Mouse (Mus musculus) myocyte (in vitro differentiated cells): ENCODE data around the gene Nid1. TPM values are rescaled to one million over a fixed set of nuclear protein-coding genes. Genes with fewer than 3 reads are reported as not detected.

Experiments used
- H3K27me3 ChIP-seq: one replicate; pipeline ENCODE4 v1.6.1; 2011; ENCODE audit not compliant: control insufficient read depth, insufficient read depth, insufficient read length
- H3K36me3 ChIP-seq: one replicate; pipeline ENCODE4 v1.6.1; 2011; ENCODE audit not compliant: control insufficient read depth, insufficient read depth
- H3K4me2 ChIP-seq: one replicate; pipeline ENCODE4 v1.6.1; 2011; ENCODE audit warnings: low read depth, control low read depth
- H3K4me3 ChIP-seq: one replicate; pipeline ENCODE4 v1.5.1; 2011; ENCODE audit warnings: mild to moderate bottlenecking, control low read depth, moderate library complexity
- H3K79me2 ChIP-seq: one replicate; pipeline ENCODE4 v1.6.1; 2011; ENCODE audit not compliant: control insufficient read depth, insufficient read depth
- H3ac ChIP-seq: one replicate; pipeline ENCODE4 v1.6.1; 2011; ENCODE audit not compliant: control insufficient read depth, insufficient read length
- CEBPB ChIP-seq: IDR thresholded peaks from 2 replicates; pipeline ENCODE4 v1.6.1; 2011; ENCODE audit warnings: mild to moderate bottlenecking, moderate library complexity; ENCODE audit not compliant: poor library complexity, insufficient read depth, severe bottlenecking
- E2F4 ChIP-seq: IDR thresholded peaks from one replicate; pipeline ENCODE4 v1.6.1; 2011; ENCODE audit warnings: mild to moderate bottlenecking, control low read depth, moderate library complexity; ENCODE audit not compliant: insufficient read depth
- MAX ChIP-seq: IDR thresholded peaks from one replicate; pipeline ENCODE4 v1.6.1; 2011; ENCODE audit warnings: low read depth, mild to moderate bottlenecking, control low read depth
- MYOD1 ChIP-seq, 3 experiments: IDR thresholded peaks; one replicate each; pipeline ENCODE4 v1.6.1; 2011; ENCODE audit warnings: control low read depth in 2 of 3, low read depth in 2 of 3, mild to moderate bottlenecking in 2 of 3, moderate library complexity in 1 of 3; ENCODE audit not compliant: insufficient read length in 2 of 3, control insufficient read depth in 1 of 3
- MYOG ChIP-seq, 3 experiments: IDR thresholded peaks; one replicate each; pipeline ENCODE4 v1.6.1; 2011; ENCODE audit warnings: control low read depth in 2 of 3, low read depth in 2 of 3, mild to moderate bottlenecking in 2 of 3; ENCODE audit not compliant: insufficient read length in 2 of 3, control insufficient read depth in 1 of 3, insufficient read depth in 1 of 3
- POLR2A ChIP-seq: IDR thresholded peaks from one replicate; pipeline ENCODE4 v1.6.1; 2011; ENCODE audit warnings: low read depth, mild to moderate bottlenecking, control low read depth, moderate library complexity; ENCODE audit not compliant: insufficient read length
- POLR2AphosphoS2 ChIP-seq: IDR thresholded peaks from one replicate; pipeline ENCODE4 v1.6.1; 2011; ENCODE audit warnings: low read depth, control low read depth; ENCODE audit not compliant: insufficient read length
- REST ChIP-seq: IDR thresholded peaks from one replicate; pipeline ENCODE4 v1.6.1; 2011; ENCODE audit warnings: mild to moderate bottlenecking, control low read depth, moderate library complexity; ENCODE audit not compliant: insufficient read depth, insufficient read length
- SRF ChIP-seq: IDR thresholded peaks from one replicate; pipeline ENCODE4 v1.6.1; 2011; ENCODE audit warnings: low read depth; ENCODE audit not compliant: control insufficient read depth, insufficient read length
- TCF12 ChIP-seq: IDR thresholded peaks from one replicate; pipeline ENCODE4 v1.6.1; 2011; ENCODE audit warnings: mild to moderate bottlenecking, control low read depth; ENCODE audit not compliant: poor library complexity, insufficient read depth, severe bottlenecking
- TCF3 ChIP-seq: IDR thresholded peaks from one replicate; pipeline ENCODE4 v1.6.1; 2011; ENCODE audit warnings: low read depth, control low read depth; ENCODE audit not compliant: insufficient read length
- USF1 ChIP-seq: IDR thresholded peaks from one replicate; pipeline ENCODE4 v1.6.1; 2011; ENCODE audit warnings: low read depth, mild to moderate bottlenecking, control low read depth, moderate library complexity
- polyA plus RNA-seq: library from polyadenylated mRNA; unstranded; fragments of >200 nt; fragmentation: generic; extraction: Trizol; gene quantifications from one replicate; pipeline ENCODE4 v1.2.1, GENCODE M21; 2012; ENCODE audit warnings: missing spikeins

Nid1 gene
- polyA plus RNA-seq, 1 experiment = 52.1 TPM

DNA sequence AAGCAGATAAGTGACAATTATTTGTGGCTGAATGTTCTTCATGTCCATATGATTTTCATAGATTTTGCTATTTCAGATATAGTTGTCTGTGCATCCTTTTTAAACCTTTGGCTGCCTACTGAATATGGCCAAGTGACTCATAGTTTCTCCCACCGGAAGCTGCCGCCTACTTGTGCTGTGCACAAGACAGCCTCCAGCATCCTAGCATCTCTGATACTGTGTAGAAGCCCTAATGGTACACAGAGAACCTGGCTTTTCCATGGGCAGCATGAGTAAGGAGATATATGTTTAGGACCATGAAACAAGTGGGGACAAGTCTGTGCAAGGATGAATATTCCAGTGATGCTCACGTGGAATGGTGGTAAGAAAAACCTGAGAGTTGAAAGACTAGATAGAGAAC is 117.8 kb downstream of the Nid1 start:
- Histone ChIP-seq H3K4me3 (no peak overlapping the region), H3K4me2 (no peak overlapping the region), H3K79me2 (no peaks in the 10 kb centered on the region), H3K36me3 (no peaks in the 10 kb centered on the region), H3ac (no peak overlapping the region), H3K27me3 (no peaks in the 10 kb centered on the region)
- TF ChIP-seq USF1 (no peak), TCF12 (no peak), SRF (no peak), E2F4 (no peak), MAX (no peak), CEBPB (no peak), POLR2AphosphoS2 (no peak), TCF3 (no peak), MYOD1 (IDR thresholded peaks at IDR 0.05; ENCODE audit: control insufficient read depth in 1 of 3, insufficient read length in 2 of 3, low read depth in 2 of 3) (no peak), MYOG (IDR thresholded peaks at IDR 0.05; ENCODE audit: control insufficient read depth in 1 of 3, insufficient read depth in 1 of 3, insufficient read length in 2 of 3, low read depth in 2 of 3) (no peak), POLR2A (no peak), REST (no peak)

DNA sequence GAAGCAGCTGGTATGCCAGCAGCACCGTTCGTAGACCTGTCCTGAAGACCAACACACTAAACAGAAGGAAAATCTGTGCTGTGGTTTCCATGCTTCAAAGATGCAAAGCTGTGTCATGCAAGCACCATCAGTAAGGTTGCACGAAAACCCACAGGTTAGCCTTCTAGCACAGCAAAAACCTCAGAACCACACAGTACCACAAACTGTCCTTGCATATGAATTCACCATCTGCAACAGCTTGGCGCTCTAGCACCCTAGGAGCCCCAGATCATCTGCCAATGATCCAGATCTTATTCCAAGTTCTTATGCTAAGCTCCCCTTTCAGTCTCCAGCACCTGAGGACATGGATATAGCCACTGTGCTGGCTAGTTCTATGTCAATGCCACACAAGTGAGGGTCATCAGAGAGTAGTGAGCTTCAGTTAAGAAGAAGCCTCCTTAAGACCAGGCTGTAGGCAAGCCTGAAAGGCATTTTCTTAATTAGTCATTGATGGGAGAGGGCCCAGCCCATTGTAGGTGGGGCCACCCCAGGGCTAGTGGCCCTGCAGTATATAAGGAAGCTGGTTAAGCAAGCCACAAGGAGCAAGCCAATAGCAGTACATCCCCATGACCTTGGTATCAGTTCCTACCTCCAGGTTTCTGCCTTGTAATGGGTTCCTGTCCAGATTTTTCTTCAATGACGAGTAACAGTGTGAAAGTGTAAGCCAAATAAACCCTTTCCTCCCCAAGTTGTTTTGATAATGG is 119.8 kb downstream of the Nid1 start:
- Histone ChIP-seq H3K4me2 (no peak overlapping the region), H3K36me3 (no peaks in the 10 kb centered on the region), H3K27me3 (no peaks in the 10 kb centered on the region), H3ac (no peak overlapping the region), H3K79me2 (no peaks in the 10 kb centered on the region), H3K4me3 (no peak overlapping the region)
- TF ChIP-seq USF1 (no peak), MYOD1 (IDR thresholded peaks at IDR 0.05; ENCODE audit: control insufficient read depth in 1 of 3, insufficient read length in 2 of 3, low read depth in 2 of 3) (no peak), TCF3 (no peak), MYOG (IDR thresholded peaks at IDR 0.05; ENCODE audit: control insufficient read depth in 1 of 3, insufficient read depth in 1 of 3, insufficient read length in 2 of 3, low read depth in 2 of 3) (no peak), MAX (no peak), TCF12 (no peak), POLR2A (no peak)

DNA sequence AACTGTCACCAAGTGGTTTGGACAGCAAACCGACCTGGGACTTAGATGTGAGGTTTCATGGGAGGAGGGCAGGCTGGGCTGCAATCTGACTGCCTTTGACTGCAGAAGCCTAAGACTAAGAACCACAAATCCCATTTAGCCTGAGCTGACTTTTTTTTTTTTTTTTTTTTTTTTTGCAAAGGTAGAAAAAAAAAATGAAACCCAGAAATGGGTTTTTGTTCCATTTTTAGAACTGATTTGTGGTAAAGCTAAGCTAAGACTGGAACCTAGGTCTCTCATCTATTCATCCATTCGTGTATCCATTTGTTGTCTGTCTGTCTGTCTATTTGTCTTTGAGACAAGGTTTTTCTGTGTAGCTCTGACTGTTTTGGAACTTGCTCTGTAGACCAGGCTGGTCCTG is 120.9 kb downstream of the Nid1 start:
- no peak for TF ChIP-seq E2F4
- TF ChIP-seq TCF3 = no peak
- TF ChIP-seq USF1 = no peak
- TF ChIP-seq SRF = no peak
- no peak for TF ChIP-seq TCF12
- TF ChIP-seq POLR2AphosphoS2 = no peak
- TF ChIP-seq CEBPB = no peak
- TF ChIP-seq MAX = no peak
- no peak for TF ChIP-seq MYOG (IDR thresholded peaks at IDR 0.05; ENCODE audit: control insufficient read depth in 1 of 3, insufficient read depth in 1 of 3, insufficient read length in 2 of 3, low read depth in 2 of 3)
- no peak for TF ChIP-seq REST
- no peak for TF ChIP-seq POLR2A
- TF ChIP-seq MYOD1 (IDR thresholded peaks at IDR 0.05; ENCODE audit: control insufficient read depth in 1 of 3, insufficient read length in 2 of 3, low read depth in 2 of 3) = no peak

DNA sequence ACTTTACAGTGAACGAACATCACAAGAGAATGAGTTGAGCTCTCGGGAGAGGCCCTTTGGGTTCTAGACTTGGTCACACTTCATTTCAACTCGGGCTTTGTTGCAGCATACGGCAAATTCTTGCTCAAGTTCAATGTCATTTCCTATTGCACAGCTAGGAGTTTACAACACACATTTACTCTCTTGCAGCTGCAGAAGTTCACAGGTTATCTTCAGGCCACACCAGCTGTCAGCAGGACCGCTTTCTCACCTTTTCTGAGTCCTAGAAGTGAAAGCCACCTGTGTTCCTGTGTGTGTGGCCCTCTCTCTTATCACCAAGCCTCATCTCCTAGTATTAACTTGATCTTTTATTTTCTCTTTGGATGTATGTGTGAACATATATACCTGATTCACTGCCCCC is 121.5 kb downstream of the Nid1 start:
- TF ChIP-seq E2F4 = no peak
- TF ChIP-seq CEBPB = no peak
- no peak for TF ChIP-seq MYOD1 (IDR thresholded peaks at IDR 0.05; ENCODE audit: control insufficient read depth in 1 of 3, insufficient read length in 2 of 3, low read depth in 2 of 3)
- TF ChIP-seq SRF = no peak
- no peak for TF ChIP-seq REST
- TF ChIP-seq TCF12 = no peak
- TF ChIP-seq MAX = no peak
- TF ChIP-seq TCF3 = no peak
- TF ChIP-seq MYOG (IDR thresholded peaks at IDR 0.05; ENCODE audit: control insufficient read depth in 1 of 3, insufficient read depth in 1 of 3, insufficient read length in 2 of 3, low read depth in 2 of 3) = no peak
- no peak for TF ChIP-seq POLR2AphosphoS2
- H3K79me2 ChIP-seq = no peaks in the 10 kb centered on the region
- no peak overlapping the region for H3K4me2 ChIP-seq
- no peaks in the 10 kb centered on the region for H3K27me3 ChIP-seq
- H3K4me3 ChIP-seq = no peak overlapping the region
- no peaks in the 10 kb centered on the region for H3K36me3 ChIP-seq
- H3ac ChIP-seq = no peak overlapping the region

More for the DNA sequence above, 120.9 kb downstream of the Nid1 start:
- Histone ChIP-seq H3K27me3 (no peaks in the 10 kb centered on the region), H3K4me2 (no peak overlapping the region), H3ac (no peak overlapping the region), H3K79me2 (no peaks in the 10 kb centered on the region), H3K36me3 (no peaks in the 10 kb centered on the region), H3K4me3 (no peak overlapping the region)

Other genes starting within 250 kb of the Nid1 start
- gene Gpr137b, start 43.5 kb upstream of the Nid1 start, polyA plus RNA-seq = 20.1 TPM
- 3.6 TPM for gene Lyst, start 152.8 kb downstream of the Nid1 start, polyA plus RNA-seq